Mouse (Mus musculus) liver, embryonic 16.5 days (tissue): ENCODE results near the gene Luc7l3. TPM values are rescaled to one million over a fixed set of nuclear protein-coding genes. Genes with fewer than 3 reads are reported as not detected.
A peak's percentile ranks its signal among the peaks of the same experiment; 100 is the strongest.

Experiments used
- ATAC-seq: fragments of 200-750 bp; cut with Nextera tagmentation; 2 replicates; pipeline ENCODE4 v1.8.0; 2017; ENCODE audit warnings: low read depth, mild to moderate bottlenecking, moderate number of reproducible peaks, moderate library complexity
- H3K27ac ChIP-seq: fragments of 300-500 bp; sonication (generic); 2 replicates; pipeline ENCODE4 v1.5.1; 2014; ENCODE audit warnings: mild to moderate bottlenecking, low read length
- H3K27me3 ChIP-seq: fragments of 300-500 bp; sonication (generic); 2 replicates; pipeline ENCODE4 v1.6.1; 2014; ENCODE audit warnings: low read depth, low read length, mixed read lengths; ENCODE audit not compliant: control insufficient read depth, insufficient read depth
- H3K36me3 ChIP-seq: fragments of 300-500 bp; sonication (generic); 2 replicates; pipeline ENCODE4 v1.6.1; 2014; ENCODE audit warnings: mild to moderate bottlenecking; ENCODE audit not compliant: control insufficient read depth, insufficient read depth
- H3K4me1 ChIP-seq: fragments of 300-500 bp; sonication (generic); 2 replicates; pipeline ENCODE4 v1.6.1; 2014; ENCODE audit warnings: low read depth, low read length, mixed read lengths; ENCODE audit not compliant: control insufficient read depth
- H3K4me2 ChIP-seq: fragments of 300-500 bp; sonication (generic); 2 replicates; pipeline ENCODE4 v1.6.1; 2014; ENCODE audit warnings: low read depth, low read length, mixed read lengths
- H3K4me3 ChIP-seq: fragments of 300-500 bp; sonication (generic); 2 replicates; pipeline ENCODE4 v1.5.1; 2014; ENCODE audit warnings: low read depth, mild to moderate bottlenecking, low read length
- H3K9ac ChIP-seq: fragments of 300-500 bp; sonication (generic); 2 replicates; pipeline ENCODE4 v1.6.1; 2014; ENCODE audit warnings: low read depth, low read length
- H3K9me3 ChIP-seq: fragments of 300-500 bp; sonication (generic); replicated peaks from 2 replicates; pipeline ENCODE4 v1.6.1; 2016; ENCODE audit warnings: low read length; ENCODE audit not compliant: control insufficient read depth
- WGBS: fragments of 180-500 bp; shearing (Covaris S2); extraction: QIAGEN DNeasy Blood & Tissue Kit; methylation state at CpG from one replicate; pipeline ENCODE4 v1.1.7; 2014; ENCODE audit not compliant: insufficient replicate concordance; 5-methylcytosine and 5-hydroxymethylcytosine counted together
- polyA plus RNA-seq: library from polyadenylated mRNA; unstranded; fragments of >200 nt; fragmentation: Nextera tagmentation; extraction: Ambion mirVana; gene quantifications from 2 replicates; pipeline ENCODE4 v1.2.1, GENCODE M21; 2015

Gene Luc7l3
- polyA plus RNA-seq, 1 experiment from 2014 or later = 34.8 TPM

DNA sequence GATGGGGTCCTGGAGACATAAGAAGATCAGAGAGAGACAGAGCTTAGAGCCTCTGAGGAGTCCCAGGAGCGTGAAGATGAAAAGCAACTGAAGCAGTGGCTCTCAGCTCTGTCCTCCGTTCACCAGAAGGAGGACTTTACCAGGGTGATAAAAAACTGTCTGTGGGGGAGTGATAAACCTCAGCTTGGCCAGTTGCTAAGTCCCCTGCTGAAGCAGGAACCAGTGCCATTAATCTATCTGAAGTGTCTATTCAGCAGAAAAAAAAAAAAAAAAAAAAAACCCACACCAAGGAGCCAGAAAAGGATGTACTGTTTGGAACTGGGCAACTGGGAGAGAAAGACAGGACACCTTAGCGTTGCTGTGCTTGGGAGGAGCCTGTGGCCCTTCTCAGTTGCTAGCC is 29.3 kb upstream of the Luc7l3 start:
- Histone ChIP-seq H3K4me3 (0 out of 2 replicates have a peak overlapping the region, but pooled peaks have one; percentile 6), H3K4me1 (peaks cover 20% of the 10 kb centered on the region), H3K4me2 (peak overlapping the region; percentile 28), H3K27me3 (no peaks in the 10 kb centered on the region), H3K36me3 (no peaks in the 10 kb centered on the region), H3K9me3 (no peaks in the 10 kb centered on the region), H3K9ac (no peak overlapping the region), H3K27ac (peak overlapping the region; percentile 69)
- WGBS = 8% methylated on average over 3 of the region's 3 CpGs
- ATAC-seq = peak; percentile 75

DNA sequence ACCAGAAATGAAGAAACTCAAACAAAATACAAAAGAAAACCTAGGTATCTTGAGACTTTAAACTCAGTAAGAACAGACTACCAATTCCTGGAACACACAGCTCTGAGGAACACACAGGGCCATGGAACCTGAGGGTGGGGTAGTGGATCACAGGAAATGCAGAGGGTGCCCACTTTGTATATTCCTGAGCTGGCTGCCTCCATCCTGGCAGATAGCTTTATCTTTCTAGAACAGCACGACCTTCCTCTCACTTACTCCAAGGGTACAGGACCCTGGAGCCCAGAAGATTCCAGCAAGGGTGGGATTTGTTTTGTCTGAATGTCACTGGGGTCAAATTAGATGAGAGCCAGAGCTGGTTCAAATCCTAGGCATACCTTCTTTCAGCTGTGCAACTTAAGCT is 28.5 kb upstream of the Luc7l3 start:
- Histone ChIP-seq H3K27ac (peak overlapping the region; percentile 69), H3K36me3 (no peaks in the 10 kb centered on the region), H3K4me3 (no peak overlapping the region), H3K4me2 (peak overlapping the region; percentile 28; the same call in 1 of the 2 replicates), H3K27me3 (no peaks in the 10 kb centered on the region), H3K9ac (0 out of 2 replicates have a peak overlapping the region, but pooled peaks have one; percentile 25), H3K9me3 (no peaks in the 10 kb centered on the region), H3K4me1 (peaks cover 20% of the 10 kb centered on the region)
- WGBS = 18% methylated on average over 1 of the region's 1 CpGs
- ATAC-seq = peak; percentile 44

DNA sequence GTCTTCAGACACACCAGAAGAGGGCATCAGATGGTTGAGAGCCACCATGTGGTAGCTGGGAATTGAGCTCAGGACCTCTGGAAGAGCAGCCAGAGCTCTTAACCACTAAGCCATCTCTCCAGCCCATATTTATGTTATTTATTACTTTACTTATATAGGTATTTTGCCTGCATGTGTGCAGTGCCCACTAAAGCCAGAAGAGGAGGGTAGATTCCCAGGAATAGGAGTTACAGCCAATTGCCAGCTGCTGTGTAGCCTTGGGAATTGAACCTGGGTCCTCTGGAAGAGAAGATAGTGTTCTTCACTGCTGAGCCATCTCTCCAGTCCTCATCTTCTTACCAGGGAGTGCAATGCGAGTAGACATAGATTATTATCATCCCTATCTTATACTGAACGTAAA is 28.1 kb upstream of the Luc7l3 start:
- peaks cover 20% of the 10 kb centered on the region for H3K4me1 ChIP-seq
- no peaks in the 10 kb centered on the region for H3K9me3 ChIP-seq
- H3K27ac ChIP-seq = no peak overlapping the region; the same call in 1 of the 2 replicates
- H3K36me3 ChIP-seq = no peaks in the 10 kb centered on the region
- no peak overlapping the region for H3K4me3 ChIP-seq
- H3K27me3 ChIP-seq = no peaks in the 10 kb centered on the region
- H3K4me2 ChIP-seq = no peak overlapping the region
- no peak overlapping the region for H3K9ac ChIP-seq
- 26% methylated on average over 2 of the region's 2 CpGs for WGBS
- no peak for ATAC-seq

DNA sequence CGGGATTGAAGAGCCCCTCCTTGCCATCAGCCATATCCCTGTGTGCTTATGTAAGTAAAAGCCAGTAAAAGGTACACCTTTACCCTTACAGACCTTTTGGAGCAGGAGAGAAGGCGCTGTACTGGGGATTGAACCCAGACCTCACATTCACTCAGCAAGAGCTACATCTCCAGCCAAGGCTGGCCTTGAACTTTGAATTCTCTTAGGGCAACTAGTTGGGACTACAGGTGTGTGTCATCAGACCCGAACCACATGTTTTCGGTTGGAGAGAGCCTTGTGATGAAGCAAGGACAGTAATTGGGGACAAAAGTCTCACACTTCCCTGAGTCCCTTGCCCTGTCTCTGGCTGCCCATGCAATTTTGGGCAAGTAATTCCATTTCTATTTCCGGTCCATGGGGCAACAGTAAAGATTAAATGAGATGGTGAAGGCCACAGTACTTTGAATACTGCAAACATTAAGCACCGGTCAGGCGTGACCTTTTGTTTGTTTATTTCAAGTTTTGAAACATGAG is 25.3 kb upstream of the Luc7l3 start:
- Histone ChIP-seq H3K4me2 (no peak overlapping the region), H3K27ac (no peak overlapping the region), H3K9ac (no peak overlapping the region), H3K27me3 (no peaks in the 10 kb centered on the region), H3K4me1 (peaks cover 30% of the 10 kb centered on the region), H3K4me3 (no peak overlapping the region), H3K9me3 (no peaks in the 10 kb centered on the region), H3K36me3 (no peaks in the 10 kb centered on the region)
- ATAC-seq = no peak
- 62% methylated on average over 7 of the region's 7 CpGs for WGBS

DNA sequence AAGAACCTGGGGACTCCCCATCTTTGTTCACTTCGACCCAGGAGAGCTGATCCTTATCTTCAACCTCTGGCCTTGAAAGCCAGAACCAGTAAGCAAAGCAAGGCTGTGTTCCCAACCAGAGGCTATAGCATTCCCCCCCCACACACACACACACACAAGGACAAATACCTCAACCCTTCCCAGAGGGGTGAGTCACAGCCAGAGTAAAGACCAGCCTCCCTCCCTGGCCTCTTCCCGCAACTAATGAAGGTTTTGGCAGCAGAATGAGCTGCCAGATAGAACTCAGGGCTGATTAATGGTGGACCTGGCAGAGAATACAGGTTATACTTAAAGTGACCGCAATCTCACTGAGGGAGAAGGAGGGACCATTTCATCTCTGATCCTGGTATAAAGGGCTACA is 24.8 kb upstream of the Luc7l3 start:
- Histone ChIP-seq H3K4me3 (no peak overlapping the region), H3K9me3 (no peaks in the 10 kb centered on the region), H3K9ac (no peak overlapping the region), H3K36me3 (no peaks in the 10 kb centered on the region), H3K27me3 (no peaks in the 10 kb centered on the region), H3K4me1 (peaks cover 33% of the 10 kb centered on the region), H3K27ac (no peak overlapping the region), H3K4me2 (no peak overlapping the region)
- WGBS = 45% methylated on average over 3 of the region's 3 CpGs
- no peak for ATAC-seq

DNA sequence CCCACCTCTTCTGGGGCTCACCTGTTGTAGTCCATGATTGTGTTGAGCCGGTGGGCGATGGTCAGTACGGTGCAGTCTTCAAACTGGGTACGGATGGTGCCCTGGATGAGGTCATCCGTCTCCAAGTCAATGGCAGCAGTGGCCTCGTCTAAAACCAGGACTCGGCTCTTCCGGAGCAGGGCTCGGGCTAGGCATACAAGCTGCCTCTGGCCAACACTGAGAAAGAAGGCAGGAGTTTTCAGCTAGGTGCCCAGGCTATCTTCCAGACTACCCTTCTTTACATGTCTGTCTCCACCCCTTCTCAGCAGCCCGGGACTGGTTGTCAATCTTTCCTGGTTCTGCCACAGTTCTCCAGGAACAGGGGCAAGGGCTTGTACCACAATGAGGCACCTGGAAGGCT is 24.1 kb upstream of the Luc7l3 start:
- H3K27ac ChIP-seq = no peak overlapping the region
- no peak overlapping the region for H3K9ac ChIP-seq
- H3K36me3 ChIP-seq = no peaks in the 10 kb centered on the region
- H3K4me2 ChIP-seq = no peak overlapping the region
- no peaks in the 10 kb centered on the region for H3K9me3 ChIP-seq
- ATAC-seq = no peak
- H3K4me1 ChIP-seq = peaks cover 26% of the 10 kb centered on the region
- no peaks in the 10 kb centered on the region for H3K27me3 ChIP-seq
- no peak overlapping the region for H3K4me3 ChIP-seq
- WGBS = 71% methylated on average over 10 of the region's 10 CpGs

DNA sequence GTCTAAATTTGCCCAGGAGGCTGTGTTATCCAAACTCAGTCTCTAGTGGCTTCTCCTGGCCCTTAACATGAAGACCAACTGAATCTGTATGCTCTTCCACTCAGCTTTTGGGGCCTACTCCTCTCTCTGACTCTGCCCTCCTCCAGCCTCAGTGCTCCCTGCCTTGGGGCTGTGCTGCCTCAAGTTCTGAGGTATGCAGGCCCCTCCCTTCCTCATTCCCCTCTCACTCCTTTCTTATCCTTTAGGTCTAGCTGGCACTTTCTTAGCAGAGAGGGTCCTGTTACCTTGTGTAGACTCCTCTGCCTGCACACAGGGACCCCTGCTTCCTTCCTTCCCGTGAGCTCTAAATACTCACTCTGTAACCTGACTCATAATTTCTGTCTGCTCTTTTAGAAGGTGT is 22.7 kb upstream of the Luc7l3 start:
- peaks cover 13% of the 10 kb centered on the region for H3K4me1 ChIP-seq
- H3K4me3 ChIP-seq = no peak overlapping the region
- peaks cover 4% of the 10 kb centered on the region; the same call in 1 of the 2 replicates for H3K36me3 ChIP-seq
- H3K27me3 ChIP-seq = no peaks in the 10 kb centered on the region
- no peak overlapping the region for H3K4me2 ChIP-seq
- WGBS = 50% methylated on average over 1 of the region's 1 CpGs
- no peak for ATAC-seq
- no peaks in the 10 kb centered on the region for H3K9me3 ChIP-seq
- H3K27ac ChIP-seq = no peak overlapping the region
- H3K9ac ChIP-seq = no peak overlapping the region

DNA sequence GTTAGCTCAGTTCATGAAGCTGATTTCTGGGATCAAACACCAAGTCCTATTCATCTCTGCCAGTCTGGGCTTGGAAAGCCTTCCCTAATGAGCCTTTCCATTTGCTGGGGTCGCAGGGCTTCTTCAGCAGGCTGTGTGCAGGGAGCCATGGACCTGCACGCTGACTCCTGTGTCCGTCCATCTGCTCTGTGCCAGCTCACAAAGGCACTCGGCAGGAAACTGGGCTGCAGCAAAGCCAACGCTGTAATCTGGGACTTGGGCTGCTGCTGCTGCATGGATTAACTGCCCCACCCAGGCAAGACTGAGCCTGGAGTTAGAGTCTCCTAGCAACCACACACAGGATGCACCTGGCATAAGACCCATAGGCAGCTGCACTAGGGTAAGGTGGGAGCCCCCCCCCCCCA is 22.2 kb upstream of the Luc7l3 start:
- Histone ChIP-seq H3K4me2 (no peak overlapping the region), H3K4me3 (no peak overlapping the region), H3K4me1 (peaks cover 13% of the 10 kb centered on the region), H3K27ac (no peak overlapping the region), H3K9me3 (no peaks in the 10 kb centered on the region), H3K9ac (no peak overlapping the region), H3K36me3 (peaks cover 4% of the 10 kb centered on the region; the same call in 1 of the 2 replicates), H3K27me3 (no peaks in the 10 kb centered on the region)
- no peak for ATAC-seq
- WGBS = 48% methylated on average over 5 of the region's 5 CpGs

DNA sequence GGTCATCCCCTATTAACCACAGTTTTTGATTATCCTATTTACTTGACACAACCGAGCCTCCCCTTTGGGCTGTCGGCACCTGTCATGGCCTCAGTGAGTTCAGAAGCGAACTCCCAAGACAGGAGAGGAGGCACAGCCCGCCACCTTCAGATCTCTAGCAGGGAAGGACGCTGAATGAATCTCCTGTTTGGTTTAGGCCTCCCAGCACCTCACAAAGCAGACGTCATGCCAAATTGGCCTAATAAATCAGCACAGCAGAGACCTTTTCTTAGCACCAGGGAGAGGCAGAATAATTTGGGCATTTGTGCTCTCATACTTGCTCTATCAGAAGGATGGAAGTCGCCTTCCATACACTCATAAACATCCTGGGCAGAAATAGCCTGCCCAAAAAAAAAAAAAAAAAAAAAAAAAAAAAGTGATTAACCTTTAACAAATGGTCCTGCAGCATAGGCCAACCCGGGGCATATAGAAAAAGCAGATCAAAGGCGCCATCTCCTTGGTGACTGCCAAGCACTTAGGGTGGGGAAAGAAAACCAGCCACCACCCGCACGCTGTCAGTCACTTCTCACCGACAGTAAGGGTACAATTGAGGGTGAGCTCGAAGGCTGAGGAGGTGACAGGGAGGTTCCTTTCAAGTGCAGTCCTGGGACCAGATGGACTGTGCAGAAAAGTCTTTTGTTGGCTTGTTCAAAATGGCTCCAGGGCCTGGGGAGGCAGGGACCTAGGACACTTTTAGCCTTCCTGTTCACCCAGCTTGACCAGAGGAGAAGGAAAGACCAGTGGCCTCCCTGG is 20.5 kb upstream of the Luc7l3 start:
- H3K4me3 ChIP-seq = no peak overlapping the region
- WGBS = 50% methylated on average over 13 of the region's 13 CpGs
- H3K9ac ChIP-seq = no peak overlapping the region
- no peak for ATAC-seq
- H3K4me1 ChIP-seq = peaks cover 13% of the 10 kb centered on the region
- peaks cover 9% of the 10 kb centered on the region for H3K36me3 ChIP-seq
- H3K4me2 ChIP-seq = no peak overlapping the region
- no peaks in the 10 kb centered on the region for H3K27me3 ChIP-seq
- H3K9me3 ChIP-seq = no peaks in the 10 kb centered on the region
- H3K27ac ChIP-seq = no peak overlapping the region
